In the genomic region with DNA sequence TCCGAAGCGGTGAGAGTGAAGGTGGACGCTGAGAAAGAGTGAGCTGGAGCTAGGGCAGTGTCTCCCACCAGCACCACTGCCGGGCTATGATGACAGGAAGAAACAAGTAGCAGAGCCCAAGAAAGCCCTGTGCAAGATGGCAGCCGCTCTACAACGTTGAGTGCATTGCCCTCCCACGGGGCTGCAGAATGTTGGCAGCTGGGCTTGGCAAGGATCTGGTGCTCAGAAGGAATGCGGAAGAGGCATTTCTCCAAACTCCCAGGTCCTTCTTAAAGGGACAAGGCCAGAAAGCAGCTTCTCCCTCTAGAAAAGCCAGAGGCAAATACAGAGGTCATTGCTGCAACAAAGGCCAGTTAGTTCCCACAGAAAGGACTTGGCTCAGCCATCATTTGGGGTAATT, we compare ENCODE assay signal across 10 mouse cellular contexts.
DNase-seq lines count a peak whose midpoint lies in the region; ATAC-seq and TF ChIP-seq lines count a peak whose summit lies in the region.
"Had no signal": no experiment of that assay in that cellular context is flagged by ENCODE, and none has a peak within 500 bp of the region (broad histone marks: within the 10 kb centered on the region; RNA-seq: fewer than 3 reads in every experiment).

No protein-coding gene starts in this region.

- 50% methylated on average over 8 of the region's 8 CpGs for WGBS in heart, adult 2 months
- WGBS in heart, embryonic 10.5 days, result 80% methylated on average over 8 of the region's 8 CpGs
- 84% methylated on average over 8 of the region's 8 CpGs for WGBS in limb, embryonic 11.5 days
- 91% methylated on average over 8 of the region's 8 CpGs for WGBS in forebrain, embryonic 10.5 days
- WGBS in hindbrain, embryonic 16.5 days, result 81% methylated on average over 8 of the region's 8 CpGs

- no peak overlapping the region for H3K4me2 ChIP-seq in limb, embryonic 11.5 days (ENCODE audit: low read depth, severe bottlenecking)
- H3K4me2 ChIP-seq in hindbrain, embryonic 16.5 days (ENCODE audit: low read length), result no peak overlapping the region
- H3K4me2 ChIP-seq: embryonic facial prominence, embryonic 15.5 days had no signal

- no peak overlapping the region for H3K27ac ChIP-seq in heart, adult 2 months
- no peak overlapping the region for H3K27ac ChIP-seq in heart, embryonic 10.5 days
- H3K27ac ChIP-seq in limb, embryonic 11.5 days (replicated peaks; ENCODE audit: low read depth, low read length), result no peak overlapping the region
- no peak overlapping the region for H3K27ac ChIP-seq in forebrain, embryonic 10.5 days
- no peak overlapping the region for H3K27ac ChIP-seq in hindbrain, embryonic 16.5 days (ENCODE audit: low read depth, low read length)
- H3K27ac ChIP-seq: embryonic facial prominence, embryonic 15.5 days; layer of hippocampus, adult 2 months had no signal

- DNase-seq in heart, adult 2 months, result peak; percentile 30 to 32
- DNase-seq in heart, embryonic 10.5 days (ENCODE audit: low spot score), result no peak
- peak; percentile 20 for DNase-seq in R1 (ENCODE audit: low read depth, low spot score)
- DNase-seq in gastrocnemius, postnatal 10 days, result peak; percentile 39
- peak; percentile 18 for DNase-seq in limb, embryonic 11.5 days (ENCODE audit: low spot score)
- DNase-seq in spleen, postnatal 4 days (ENCODE audit: low spot score in 2 of 2), result no peak
- DNase-seq in forebrain, embryonic 10.5 days (ENCODE audit: extremely low spot score, low spot score), result no peak

- no peaks in the 10 kb centered on the region for H3K36me3 ChIP-seq in heart, adult 2 months (ENCODE audit: control insufficient read depth, insufficient read depth, low read length)
- peaks cover 7% of the 10 kb centered on the region; the same call in 1 of the 2 replicates for H3K36me3 ChIP-seq in heart, embryonic 10.5 days
- no peaks in the 10 kb centered on the region for H3K36me3 ChIP-seq in limb, embryonic 11.5 days (ENCODE audit: control insufficient read depth, insufficient read depth, low read length)
- peaks cover 16% of the 10 kb centered on the region for H3K36me3 ChIP-seq in forebrain, embryonic 10.5 days (replicated peaks)
- no peaks in the 10 kb centered on the region for H3K36me3 ChIP-seq in hindbrain, embryonic 16.5 days (ENCODE audit: control insufficient read depth, insufficient read depth, low read length)

- no peaks in the 10 kb centered on the region for H3K27me3 ChIP-seq in heart, adult 2 months (ENCODE audit: control insufficient read depth, insufficient read depth, low read length)
- no peaks in the 10 kb centered on the region for H3K27me3 ChIP-seq in heart, embryonic 10.5 days (ENCODE audit: insufficient read depth, poor library complexity, severe bottlenecking)
- no peaks in the 10 kb centered on the region for H3K27me3 ChIP-seq in limb, embryonic 11.5 days (ENCODE audit: control insufficient read depth, insufficient read depth, low read length)
- no peaks in the 10 kb centered on the region for H3K27me3 ChIP-seq in forebrain, embryonic 10.5 days (ENCODE audit: poor library complexity, severe bottlenecking)
- H3K27me3 ChIP-seq in hindbrain, embryonic 16.5 days (replicated peaks; ENCODE audit: control insufficient read depth, insufficient read depth, low read length), result no peaks in the 10 kb centered on the region
- H3K27me3 ChIP-seq: embryonic facial prominence, embryonic 15.5 days had no signal

- no peak for TF ChIP-seq POLR2A in heart, adult 2 months (IDR thresholded peaks at IDR 0.05; ENCODE audit: insufficient read depth, low read depth, low read length)

- no peaks in the 10 kb centered on the region for H3K4me1 ChIP-seq in heart, adult 2 months (ENCODE audit: control insufficient read depth, insufficient read depth, low read length)
- H3K4me1 ChIP-seq in heart, embryonic 10.5 days, result no peaks in the 10 kb centered on the region
- no peaks in the 10 kb centered on the region for H3K4me1 ChIP-seq in limb, embryonic 11.5 days (ENCODE audit: control insufficient read depth, insufficient read depth, low read length)
- H3K4me1 ChIP-seq in forebrain, embryonic 10.5 days, result no peaks in the 10 kb centered on the region
- no peaks in the 10 kb centered on the region for H3K4me1 ChIP-seq in hindbrain, embryonic 16.5 days (ENCODE audit: control insufficient read depth, insufficient read depth, low read depth, low read length)
- H3K4me1 ChIP-seq: embryonic facial prominence, embryonic 15.5 days had no signal

- H3K79me2 ChIP-seq in heart, adult 2 months (replicated peaks; ENCODE audit: control insufficient read depth, insufficient read depth, low read length), result no peaks in the 10 kb centered on the region

- no peak for TF ChIP-seq CTCF in heart, adult 2 months (IDR thresholded peaks at IDR 0.05)

- no peak overlapping the region for H3K9ac ChIP-seq in heart, adult 2 months (ENCODE audit: low read depth, low read length)
- no peak overlapping the region for H3K9ac ChIP-seq in limb, embryonic 11.5 days (ENCODE audit: low read length)
- H3K9ac ChIP-seq in hindbrain, embryonic 16.5 days (ENCODE audit: low read depth, low read length), result no peak overlapping the region
- H3K9ac ChIP-seq: embryonic facial prominence, embryonic 15.5 days had no signal

- H3K9me3 ChIP-seq in heart, embryonic 10.5 days, result no peaks in the 10 kb centered on the region
- no peaks in the 10 kb centered on the region; the same call in 1 of the 2 replicates for H3K9me3 ChIP-seq in limb, embryonic 11.5 days (ENCODE audit: control insufficient read depth, low read length)
- peaks cover 6% of the 10 kb centered on the region; the same call in 1 of the 2 replicates for H3K9me3 ChIP-seq in forebrain, embryonic 10.5 days
- no peaks in the 10 kb centered on the region for H3K9me3 ChIP-seq in hindbrain, embryonic 16.5 days (ENCODE audit: control insufficient read depth, low read length)
- H3K9me3 ChIP-seq: embryonic facial prominence, embryonic 15.5 days had no signal

- intact Hi-C loops in heart, adult 2 months (cut with DNase I), result no loop called here

- no peak for TF ChIP-seq EP300 in heart, adult 2 months (IDR thresholded peaks at IDR 0.05; ENCODE audit: insufficient read depth, low read depth, low read length)

- ATAC-seq in limb, embryonic 11.5 days (ENCODE audit: insufficient number of reproducible peaks, low FRiP score, low TSS enrichment, low read depth), result no peak
- no peak for ATAC-seq in hindbrain, embryonic 16.5 days

- H3K4me3 ChIP-seq in heart, adult 2 months, result no peak overlapping the region
- no peak overlapping the region for H3K4me3 ChIP-seq in heart, embryonic 10.5 days
- no peak overlapping the region for H3K4me3 ChIP-seq in limb, embryonic 11.5 days (ENCODE audit: low read depth, low read length)
- no peak overlapping the region for H3K4me3 ChIP-seq in forebrain, embryonic 10.5 days
- no peak overlapping the region for H3K4me3 ChIP-seq in hindbrain, embryonic 16.5 days (ENCODE audit: low read length)
- H3K4me3 ChIP-seq: embryonic facial prominence, embryonic 15.5 days; layer of hippocampus, adult 2 months had no signal

Comparison
In these comparisons a context has a peak if more than half of its experiments do, and no peak if none do; other contexts are left out.
1. DNase-seq: peak in heart, adult 2 months (2 of 2), R1 (single experiment), gastrocnemius, postnatal 10 days (single experiment) and limb, embryonic 11.5 days (single experiment); none in heart, embryonic 10.5 days (single experiment), spleen, postnatal 4 days (0 of 2) and forebrain, embryonic 10.5 days (single experiment).